Mouse (Mus musculus): Measurements from ENCODE around the gene Eif4h.

DNA sequence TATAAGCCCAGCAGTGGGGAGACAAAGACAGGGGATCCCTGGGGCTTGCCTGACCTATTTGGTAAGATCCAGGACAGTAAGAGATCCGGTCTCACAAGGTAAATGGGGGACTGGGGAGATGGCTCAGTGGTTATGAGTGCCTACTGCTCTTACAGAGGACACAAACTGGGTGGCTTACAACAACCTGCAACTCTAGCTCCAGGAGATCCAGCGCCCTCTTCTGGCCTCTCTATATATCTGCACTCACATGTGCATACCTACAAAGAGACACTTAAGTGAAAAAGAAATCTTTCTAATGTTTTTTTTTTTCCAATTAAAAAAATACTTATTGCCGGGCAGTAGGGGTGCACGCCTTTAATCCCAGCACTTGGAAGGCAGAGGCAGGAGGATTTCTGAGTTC is 7.2 kb upstream of the Eif4h start:
- no peak for TF ChIP-seq POLR2A (IDR thresholded peaks at IDR 0.05; ENCODE audit: extremely low read depth, insufficient read depth, low read length)
- TF ChIP-seq CTCF (IDR thresholded peaks at IDR 0.05; ENCODE audit: low read depth, low read length), result no peak

Measured in liver, adult 2 months (tissue).